Mouse (Mus musculus) megakaryocyte, embryonic 14.5 days (primary cell): ENCODE results near the gene Nudc.

ENCODE experiments used
- FLI1 ChIP-seq: IDR thresholded peaks from 2 replicates; pipeline ENCODE4 v1.6.1; 2012; ENCODE audit warnings: low read length, inconsistent platforms, mixed read lengths
- GATA1 ChIP-seq: IDR thresholded peaks from 3 replicates; pipeline ENCODE4 v1.6.1; 2012; ENCODE audit warnings: mixed read lengths, low read length, inconsistent platforms, borderline replicate concordance

GRCm38 (mm10) chr4:133536081-133536480, 9.7 kb downstream of the Nudc start:
- TF ChIP-seq GATA1 (no peak), FLI1 (no peak)
